Comparison of ENCODE assay signal across 16 mouse cellular contexts in genomic region chr16:28257904-28258303, GRCm38 (mm10).
"Had no signal": no experiment of that assay in that cellular context is flagged by ENCODE, and none has a peak within 500 bp of the region (broad histone marks: within the 10 kb centered on the region; RNA-seq: fewer than 3 reads in every experiment).

No protein-coding gene starts in this region.

- DNase-seq: kidney, adult 2 months; kidney, postnatal 25 days; layer of hippocampus, adult 9-11 months; liver, postnatal 0 days; lung, embryonic 14.5 days; thymus, adult 18-20 months; thymus, postnatal 36 days had no signal

- H3K4me3 ChIP-seq: layer of hippocampus, adult 2 months; left cerebral cortex, adult 2 months; midbrain, embryonic 12.5 days; myocyte; neural tube, embryonic 13.5 days had no signal

- H3K9me3 ChIP-seq: midbrain, embryonic 12.5 days; neural tube, embryonic 13.5 days had no signal

- H3K27me3 ChIP-seq: neural tube, embryonic 13.5 days had no signal

- H3K27ac ChIP-seq: kidney, postnatal 0 days; layer of hippocampus, adult 2 months; left cerebral cortex, adult 2 months; liver, embryonic 14.5 days; macrophage; midbrain, embryonic 12.5 days; neural tube, embryonic 13.5 days had no signal

- H3K36me3 ChIP-seq: midbrain, embryonic 12.5 days; neural tube, embryonic 13.5 days had no signal

- ATAC-seq: liver, postnatal 0 days; lung, postnatal 0 days had no signal

- H3K9ac ChIP-seq: liver, embryonic 14.5 days; liver, postnatal 0 days; lung, embryonic 14.5 days; midbrain, embryonic 12.5 days; neural tube, embryonic 13.5 days had no signal

- H3K4me2 ChIP-seq: lung, embryonic 14.5 days; midbrain, embryonic 12.5 days; neural tube, embryonic 13.5 days had no signal

- H3K4me1 ChIP-seq: midbrain, embryonic 12.5 days; neural tube, embryonic 13.5 days had no signal
